Mouse (Mus musculus): ENCODE data around the gene Hsd11b1.

GRCm38 (mm10) chr1:193172991-193173809 is 90.7 kb downstream of the Hsd11b1 start:
- no peak for TF ChIP-seq CTCF (IDR thresholded peaks at IDR 0.05; ENCODE audit: borderline replicate concordance, insufficient read depth, low read length)
- peak; percentile 98 for TF ChIP-seq POLR2A (IDR thresholded peaks at IDR 0.05; ENCODE audit: low read depth, low read length)
